Mouse (Mus musculus) stomach, postnatal 0 days (tissue): ENCODE measurements around the gene Slc2a13.

ENCODE experiments used
- CTCF ChIP-seq: IDR thresholded peaks from 2 replicates; pipeline ENCODE4 v1.5.1; 2016; ENCODE audit warnings: antibody characterized with exemption, low read depth, mild to moderate bottlenecking, moderate library complexity
- EP300 ChIP-seq: optimal IDR thresholded peaks from 2 replicates; pipeline ENCODE3; 2016; ENCODE audit warnings: antibody characterized with exemption

DNA sequence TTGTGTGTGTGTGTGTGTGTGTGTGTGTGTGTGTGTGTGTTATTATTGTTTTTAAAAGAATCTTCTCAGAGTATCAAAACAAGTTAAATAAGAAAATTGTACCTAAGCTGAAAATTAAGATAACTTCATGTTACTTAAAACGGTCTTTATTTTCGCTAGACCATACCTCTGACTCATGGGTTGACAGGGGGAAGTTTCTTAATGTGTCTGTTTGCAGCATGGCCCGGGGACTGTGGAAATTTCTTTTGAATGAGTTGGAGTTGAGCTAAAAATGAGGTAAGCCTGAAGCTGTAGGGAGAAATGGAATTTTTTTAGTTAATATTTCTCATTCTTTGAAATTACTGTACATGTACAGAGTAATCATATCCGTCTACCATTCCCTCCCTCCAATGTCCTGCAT lies 42.5 kb upstream of the Slc2a13 start:
- TF ChIP-seq CTCF (no peak), EP300 (no peak)
